Mouse (Mus musculus): Measurements from ENCODE around the gene Slc16a1. TPM values are rescaled to one million over a fixed set of nuclear protein-coding genes. Genes with fewer than 3 reads are reported as not detected.

Gene Slc16a1
- polyA plus RNA-seq, 1 experiment = 54.9 TPM

DNA sequence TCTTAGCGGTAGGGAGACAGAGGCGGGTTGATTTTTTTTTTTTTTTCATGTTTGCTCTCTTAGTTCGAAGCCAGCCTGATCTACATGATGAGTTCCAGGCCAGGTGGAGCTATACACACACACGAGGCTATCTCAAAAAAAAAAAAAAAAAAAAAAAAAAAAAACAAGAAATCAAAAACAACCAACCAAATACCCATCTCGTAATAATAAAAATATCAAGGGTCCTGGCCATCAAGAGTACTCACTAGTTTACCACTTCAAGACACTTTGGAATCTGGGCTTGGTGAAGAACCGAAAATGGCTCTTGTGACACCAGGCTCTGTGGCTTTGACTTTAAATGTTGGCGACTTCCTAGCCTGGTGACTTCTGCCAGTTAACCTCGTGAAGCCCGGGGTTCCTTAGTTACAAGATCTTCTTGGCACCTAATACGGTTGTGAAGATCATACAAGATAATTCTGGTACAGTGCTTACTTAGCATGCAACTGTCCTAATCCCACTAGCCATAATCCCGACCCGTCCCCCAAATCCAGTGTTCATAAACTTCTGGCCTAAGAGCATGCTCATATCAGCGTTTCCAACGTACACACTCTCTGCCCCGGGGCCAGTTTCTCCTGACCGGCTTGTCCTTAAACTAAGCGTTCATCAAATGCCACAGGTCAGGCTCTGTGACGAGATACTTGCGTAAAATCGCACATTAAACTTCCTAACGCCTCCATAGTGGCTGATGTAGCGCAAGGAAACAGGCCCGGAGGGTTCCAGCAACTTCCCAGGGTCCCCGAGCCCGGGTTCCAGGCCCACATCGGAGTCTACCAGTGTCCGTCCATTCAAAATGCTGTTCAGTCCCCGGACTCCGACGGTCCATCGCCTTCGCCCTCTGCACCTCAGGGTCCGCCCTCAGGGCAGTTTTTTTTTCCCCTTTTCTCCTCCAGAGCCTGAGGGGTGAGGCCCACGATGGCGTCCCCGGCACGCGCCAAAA lies 753 bp upstream of the Slc16a1 start:
- Histone ChIP-seq H3K4me1 (replicated peaks; ENCODE audit: control insufficient read depth, insufficient read depth, low read length) (peaks cover 8% of the 10 kb centered on the region), H3K4me3 (ENCODE audit: control insufficient read depth, insufficient read depth, low read length) (peak overlapping the region; percentile 85), H3K27me3 (ENCODE audit: control insufficient read depth, insufficient read depth, low read length) (no peaks in the 10 kb centered on the region), H3K27ac (ENCODE audit: control insufficient read depth, insufficient read depth, low read length) (peak overlapping the region; percentile 45; the same call in 1 of the 2 replicates), H3K36me3 (ENCODE audit: control insufficient read depth, insufficient read depth, low read length) (no peaks in the 10 kb centered on the region)
- no peak for DNase-seq
- WGBS = 9% methylated on average over 38 of the region's 38 CpGs
- no peak for TF ChIP-seq CTCF (IDR thresholded peaks at IDR 0.05; ENCODE audit: borderline replicate concordance, control insufficient read depth, extremely low read depth, insufficient read depth, low read length, poor library complexity)
- TF ChIP-seq POLR2A (IDR thresholded peaks at IDR 0.05; ENCODE audit: control insufficient read depth, extremely low read depth, insufficient read depth, low read length, poor library complexity) = no peak

DNA sequence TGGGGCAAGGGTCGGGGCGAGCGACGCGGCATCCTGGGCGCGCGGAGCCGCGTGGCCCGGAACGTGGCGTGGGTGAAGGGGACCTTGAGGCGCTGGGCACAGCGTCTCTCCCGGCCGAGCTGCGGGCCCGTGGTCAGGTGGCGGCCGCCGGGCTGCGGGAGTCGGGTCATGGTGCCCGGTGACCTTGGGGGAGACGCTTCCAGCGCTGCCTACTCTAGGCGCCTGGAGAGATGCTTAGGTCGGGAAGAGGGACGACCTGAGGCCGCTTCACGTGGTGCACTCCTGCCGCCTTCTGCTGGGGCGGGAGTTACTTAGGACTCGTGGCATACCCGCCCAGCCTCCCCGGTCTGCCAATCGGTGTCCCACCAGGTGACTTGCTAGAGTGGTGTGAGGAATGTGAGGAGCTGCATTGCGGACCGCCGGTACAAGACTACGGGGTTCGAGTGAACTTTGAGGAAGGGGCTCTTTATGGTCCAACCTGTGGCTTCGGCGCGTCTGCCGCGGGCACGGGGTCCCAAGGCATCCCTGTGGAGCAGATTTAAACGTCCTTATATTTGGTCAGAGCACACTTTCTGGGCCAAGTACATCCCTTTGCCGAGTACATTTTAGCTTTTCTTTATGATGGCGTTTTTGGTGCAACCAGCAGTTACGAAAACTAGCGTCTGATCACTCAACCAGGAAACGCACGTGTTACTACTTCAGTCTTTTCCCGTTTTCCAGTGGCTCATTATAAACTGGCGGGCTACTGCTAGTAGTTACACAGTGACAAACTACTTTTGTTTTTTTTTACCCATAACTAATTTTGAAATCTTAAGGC lies 672 bp downstream of the Slc16a1 start:
- no peaks in the 10 kb centered on the region for H3K36me3 ChIP-seq (ENCODE audit: control insufficient read depth, insufficient read depth, low read length)
- peak overlapping the region; percentile 85 for H3K4me3 ChIP-seq (ENCODE audit: control insufficient read depth, insufficient read depth, low read length)
- DNase-seq = peak; percentile 53
- H3K4me1 ChIP-seq (replicated peaks; ENCODE audit: control insufficient read depth, insufficient read depth, low read length) = peaks cover 9% of the 10 kb centered on the region
- no peak for TF ChIP-seq POLR2A (IDR thresholded peaks at IDR 0.05; ENCODE audit: control insufficient read depth, extremely low read depth, insufficient read depth, low read length, poor library complexity)
- TF ChIP-seq CTCF (IDR thresholded peaks at IDR 0.05; ENCODE audit: borderline replicate concordance, control insufficient read depth, extremely low read depth, insufficient read depth, low read length, poor library complexity) = no peak
- peak overlapping the region; percentile 4 for H3K27ac ChIP-seq (ENCODE audit: control insufficient read depth, insufficient read depth, low read length)
- no peaks in the 10 kb centered on the region for H3K27me3 ChIP-seq (ENCODE audit: control insufficient read depth, insufficient read depth, low read length)
- under 1% methylated on average over 58 of the region's 58 CpGs for WGBS

DNA sequence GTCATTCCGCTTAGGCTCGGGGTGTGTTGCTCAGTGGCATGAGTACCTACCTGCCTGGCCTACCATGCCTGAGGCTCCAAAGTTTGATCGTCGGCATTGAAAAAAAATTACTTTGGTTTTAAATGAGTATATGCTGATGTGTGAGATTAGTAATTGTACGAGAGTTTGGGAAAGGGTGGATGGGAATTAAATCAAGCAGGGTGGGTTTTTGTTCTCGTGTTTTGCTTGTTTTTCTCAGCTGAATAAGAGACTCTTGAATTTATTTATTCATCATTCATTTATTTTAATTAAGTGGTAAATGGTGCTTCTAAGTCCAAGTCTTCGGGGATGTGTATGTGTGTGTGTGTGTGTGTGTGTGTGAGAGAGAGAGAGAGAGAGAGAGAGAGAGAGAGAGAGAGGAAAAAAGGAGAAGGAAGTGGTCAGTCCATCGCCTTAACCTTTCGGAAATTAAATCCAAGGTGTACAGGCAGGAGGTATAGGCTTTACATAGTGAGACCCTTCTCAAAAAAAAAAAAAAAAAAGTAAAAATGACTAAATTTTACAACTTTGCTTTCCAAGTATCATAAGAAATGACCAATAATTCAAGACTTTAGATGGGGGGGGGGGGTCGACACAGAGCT lies 1.4 kb downstream of the Slc16a1 start:
- Histone ChIP-seq H3K4me3 (ENCODE audit: control insufficient read depth, insufficient read depth, low read length) (peak overlapping the region; percentile 85), H3K27ac (ENCODE audit: control insufficient read depth, insufficient read depth, low read length) (no peak overlapping the region), H3K36me3 (ENCODE audit: control insufficient read depth, insufficient read depth, low read length) (no peaks in the 10 kb centered on the region), H3K27me3 (ENCODE audit: control insufficient read depth, insufficient read depth, low read length) (no peaks in the 10 kb centered on the region), H3K4me1 (replicated peaks; ENCODE audit: control insufficient read depth, insufficient read depth, low read length) (peaks cover 9% of the 10 kb centered on the region)
- 6% methylated on average over 10 of the region's 10 CpGs for WGBS
- TF ChIP-seq CTCF (IDR thresholded peaks at IDR 0.05; ENCODE audit: borderline replicate concordance, control insufficient read depth, extremely low read depth, insufficient read depth, low read length, poor library complexity) = no peak
- no peak for TF ChIP-seq POLR2A (IDR thresholded peaks at IDR 0.05; ENCODE audit: control insufficient read depth, extremely low read depth, insufficient read depth, low read length, poor library complexity)
- no peak for DNase-seq

DNA sequence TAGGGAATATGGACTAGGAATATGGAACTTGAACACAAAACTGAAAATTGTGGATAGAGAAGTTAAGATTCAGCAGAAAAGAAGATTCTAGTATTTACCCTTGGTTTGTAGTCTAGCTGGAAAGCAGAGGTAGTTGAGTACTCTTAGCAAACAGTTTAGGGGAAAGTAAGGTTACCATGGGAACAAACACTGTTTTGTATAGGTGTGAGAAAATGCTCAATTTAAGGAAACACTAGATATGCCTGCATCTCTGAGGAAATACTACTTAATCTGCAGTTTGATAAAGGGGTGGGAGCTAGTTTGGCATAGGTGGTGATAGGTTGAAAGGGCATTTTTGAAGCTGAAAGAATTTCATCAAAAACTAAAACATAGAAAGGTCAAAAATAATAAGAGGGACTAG lies 2.4 kb downstream of the Slc16a1 start:
- TF ChIP-seq POLR2A (IDR thresholded peaks at IDR 0.05; ENCODE audit: control insufficient read depth, extremely low read depth, insufficient read depth, low read length, poor library complexity) (no peak), CTCF (IDR thresholded peaks at IDR 0.05; ENCODE audit: borderline replicate concordance, control insufficient read depth, extremely low read depth, insufficient read depth, low read length, poor library complexity) (no peak)
- no peak overlapping the region for H3K4me3 ChIP-seq (ENCODE audit: control insufficient read depth, insufficient read depth, low read length)
- peaks cover 9% of the 10 kb centered on the region for H3K4me1 ChIP-seq (replicated peaks; ENCODE audit: control insufficient read depth, insufficient read depth, low read length)
- no peak overlapping the region for H3K27ac ChIP-seq (ENCODE audit: control insufficient read depth, insufficient read depth, low read length)
- DNase-seq = no peak
- no peaks in the 10 kb centered on the region for H3K36me3 ChIP-seq (ENCODE audit: control insufficient read depth, insufficient read depth, low read length)
- no peaks in the 10 kb centered on the region for H3K27me3 ChIP-seq (ENCODE audit: control insufficient read depth, insufficient read depth, low read length)

DNA sequence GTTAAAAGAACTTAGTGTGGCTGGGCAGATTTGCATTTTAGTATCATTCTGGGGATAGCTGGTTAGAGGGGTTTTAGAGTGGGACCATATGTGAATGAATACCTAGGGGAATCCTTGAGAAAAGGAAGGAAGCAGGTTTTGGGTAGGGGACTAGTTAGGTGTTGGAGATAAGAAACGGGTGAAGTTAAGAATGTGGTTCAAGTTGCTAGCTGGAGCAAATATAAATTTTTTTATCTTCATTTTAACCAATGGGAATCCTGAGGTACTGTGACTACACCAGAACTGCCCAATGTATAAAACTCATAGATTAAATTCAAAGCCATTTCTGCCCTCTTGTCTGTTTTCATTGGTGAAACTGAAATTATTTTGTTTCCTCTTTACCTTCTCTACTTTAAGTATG lies 2.8 kb downstream of the Slc16a1 start:
- H3K4me1 ChIP-seq (replicated peaks; ENCODE audit: control insufficient read depth, insufficient read depth, low read length) = peaks cover 9% of the 10 kb centered on the region
- no peaks in the 10 kb centered on the region for H3K36me3 ChIP-seq (ENCODE audit: control insufficient read depth, insufficient read depth, low read length)
- H3K27me3 ChIP-seq (ENCODE audit: control insufficient read depth, insufficient read depth, low read length) = no peaks in the 10 kb centered on the region
- no peak overlapping the region for H3K4me3 ChIP-seq (ENCODE audit: control insufficient read depth, insufficient read depth, low read length)
- no peak for TF ChIP-seq POLR2A (IDR thresholded peaks at IDR 0.05; ENCODE audit: control insufficient read depth, extremely low read depth, insufficient read depth, low read length, poor library complexity)
- TF ChIP-seq CTCF (IDR thresholded peaks at IDR 0.05; ENCODE audit: borderline replicate concordance, control insufficient read depth, extremely low read depth, insufficient read depth, low read length, poor library complexity) = no peak
- no peak for DNase-seq
- H3K27ac ChIP-seq (ENCODE audit: control insufficient read depth, insufficient read depth, low read length) = no peak overlapping the region
- WGBS = 28% methylated on average over 1 of the region's 1 CpGs

DNA sequence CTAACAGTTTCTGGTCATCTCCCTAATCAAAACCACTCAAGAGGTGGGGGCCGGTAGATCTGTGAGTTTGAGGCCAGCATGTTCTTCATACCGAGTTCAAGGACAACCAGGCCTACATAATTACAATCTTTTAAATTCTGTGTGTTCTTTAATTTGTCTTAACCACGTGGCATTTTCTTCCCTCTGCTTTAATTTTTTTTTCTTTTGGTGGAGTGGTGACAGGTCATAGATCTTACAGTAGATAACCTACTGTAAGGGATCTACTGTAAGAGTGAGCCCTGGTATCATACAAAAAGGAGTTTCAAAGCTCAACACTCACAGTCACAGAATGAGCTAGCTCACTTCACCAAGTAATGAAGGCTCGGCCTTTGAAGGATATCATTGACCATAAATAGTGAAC lies 4.6 kb downstream of the Slc16a1 start:
- Histone ChIP-seq H3K27ac (ENCODE audit: control insufficient read depth, insufficient read depth, low read length) (no peak overlapping the region), H3K4me1 (replicated peaks; ENCODE audit: control insufficient read depth, insufficient read depth, low read length) (peaks cover 5% of the 10 kb centered on the region; the same call in 1 of the 2 replicates)

More for the DNA sequence above, 4.6 kb downstream of the Slc16a1 start:
- DNase-seq = no peak
- TF ChIP-seq CTCF (IDR thresholded peaks at IDR 0.05; ENCODE audit: borderline replicate concordance, control insufficient read depth, extremely low read depth, insufficient read depth, low read length, poor library complexity) (no peak), POLR2A (IDR thresholded peaks at IDR 0.05; ENCODE audit: control insufficient read depth, extremely low read depth, insufficient read depth, low read length, poor library complexity) (no peak)
- Histone ChIP-seq H3K36me3 (ENCODE audit: control insufficient read depth, insufficient read depth, low read length) (no peaks in the 10 kb centered on the region), H3K27me3 (ENCODE audit: control insufficient read depth, insufficient read depth, low read length) (no peaks in the 10 kb centered on the region), H3K4me3 (ENCODE audit: control insufficient read depth, insufficient read depth, low read length) (no peak overlapping the region)
- 60% methylated on average over 4 of the region's 4 CpGs for WGBS

Measured in thymus, adult 2 months (tissue).